Mouse (Mus musculus) bone marrow macrophage, adult 2 months (primary cell): ENCODE measurements around the gene Crhr1. TPM values are rescaled to one million over a fixed set of nuclear protein-coding genes. Genes with fewer than 3 reads are reported as not detected.

Source experiments
- H3K27ac ChIP-seq: 2 replicates; pipeline ENCODE4 v1.5.1; 2012; ENCODE audit warnings: low read depth, low read length; ENCODE audit not compliant: insufficient read depth
- H3K4me1 ChIP-seq: 2 replicates; pipeline ENCODE4 v1.6.1; 2012; ENCODE audit warnings: low read length; ENCODE audit not compliant: control insufficient read depth, insufficient read depth
- H3K4me3 ChIP-seq: 2 replicates; pipeline ENCODE4 v1.5.1; 2012; ENCODE audit warnings: mild to moderate bottlenecking, low read length, moderate library complexity; ENCODE audit not compliant: insufficient read depth
- CTCF ChIP-seq: IDR thresholded peaks from 2 replicates; pipeline ENCODE4 v1.5.1; 2012; ENCODE audit warnings: low read depth, mild to moderate bottlenecking, low read length, moderate library complexity
- POLR2A ChIP-seq: IDR thresholded peaks from 2 replicates; pipeline ENCODE4 v1.6.1; 2012; ENCODE audit warnings: mild to moderate bottlenecking, low read depth, low read length, borderline replicate concordance
- polyA plus RNA-seq: library from polyadenylated mRNA; stranded (reverse); fragments of >200 nt; gene quantifications from 2 replicates; pipeline ENCODE4 v1.2.4, GENCODE M21; 2012; ENCODE audit not compliant: missing spikeins, insufficient read depth, insufficient read length

The Crhr1 gene
- polyA plus RNA-seq, 1 experiment = not detected

GRCm38 (mm10) chr11:104155899-104156298 is 23.2 kb downstream of the Crhr1 start:
- no peak overlapping the region for H3K27ac ChIP-seq
- TF ChIP-seq CTCF = no peak
- no peak for TF ChIP-seq POLR2A
- H3K4me1 ChIP-seq = peaks cover 2% of the 10 kb centered on the region; the same call in 1 of the 2 replicates
- no peak overlapping the region for H3K4me3 ChIP-seq

- TF ChIP-seq CTCF = no peak
- no peak for TF ChIP-seq POLR2A
- Histone ChIP-seq H3K4me1 (peaks cover 2% of the 10 kb centered on the region), H3K27ac (no peak overlapping the region), H3K4me3 (no peak overlapping the region)
Observed at GRCm38 (mm10) chr11:104156391-104156790, 23.7 kb downstream of the Crhr1 start.

GRCm38 (mm10) chr11:104157603-104158259 is 25.1 kb downstream of the Crhr1 start:
- Histone ChIP-seq H3K4me3 (no peak overlapping the region), H3K27ac (no peak overlapping the region), H3K4me1 (no peaks in the 10 kb centered on the region; the same call in 1 of the 2 replicates)
- TF ChIP-seq POLR2A (no peak), CTCF (no peak)

GRCm38 (mm10) chr11:104158260-104158907 is 25.7 kb downstream of the Crhr1 start:
- TF ChIP-seq POLR2A = no peak
- H3K4me1 ChIP-seq = no peaks in the 10 kb centered on the region; the same call in 1 of the 2 replicates

DNA sequence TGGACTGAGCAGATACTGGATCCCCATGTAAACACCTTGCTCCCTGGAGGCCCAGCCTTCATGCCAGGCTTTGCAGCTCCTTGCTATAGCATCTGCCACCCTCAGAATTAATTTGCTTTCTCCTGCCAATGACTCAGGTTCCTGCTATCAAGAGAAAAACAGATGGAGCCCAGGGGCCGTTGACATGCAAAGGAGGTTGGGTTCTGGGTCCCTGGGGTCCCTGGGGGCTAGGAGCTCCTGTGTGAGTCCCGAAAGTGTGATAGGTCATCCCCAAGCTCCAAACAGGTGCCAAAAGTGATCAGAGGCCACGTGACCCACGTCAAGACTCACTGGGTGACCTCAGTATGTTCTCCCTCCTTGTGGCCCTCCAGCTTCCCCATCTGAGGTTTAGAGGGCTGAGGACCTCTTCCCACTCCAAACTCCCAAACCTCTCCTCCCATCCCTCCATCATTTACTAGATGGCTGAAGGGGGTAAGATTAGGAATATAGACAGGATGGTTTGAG is 27.2 kb downstream of the Crhr1 start:
- no peak for TF ChIP-seq POLR2A
- TF ChIP-seq CTCF = no peak

More at GRCm38 (mm10) chr11:104158260-104158907, 25.7 kb downstream of the Crhr1 start:
- no peak overlapping the region for H3K27ac ChIP-seq
- no peak overlapping the region for H3K4me3 ChIP-seq

DNA sequence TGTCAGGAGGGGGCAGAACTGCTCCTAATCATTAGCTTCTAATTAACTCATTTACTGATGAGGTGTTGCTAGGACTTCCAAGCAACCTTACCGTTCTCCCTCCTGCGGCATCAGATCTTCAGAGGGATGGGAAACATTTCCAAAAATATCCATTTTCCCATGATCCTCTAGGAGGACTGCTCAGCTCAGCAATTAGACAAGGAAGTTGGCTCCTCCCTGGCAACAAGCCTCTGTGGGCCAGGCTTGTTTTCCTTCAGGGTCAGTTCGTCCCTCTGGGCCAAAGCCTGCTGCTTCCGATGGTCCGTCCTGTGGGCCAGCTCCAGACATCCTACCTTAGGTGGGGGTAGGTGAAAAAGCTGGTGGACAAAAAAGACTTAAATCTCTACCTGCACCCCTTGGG is 28.5 kb downstream of the Crhr1 start:
- Histone ChIP-seq H3K27ac (no peak overlapping the region), H3K4me1 (no peaks in the 10 kb centered on the region; the same call in 1 of the 2 replicates), H3K4me3 (no peak overlapping the region)
- TF ChIP-seq POLR2A = no peak
- no peak for TF ChIP-seq CTCF

More for the DNA sequence above, 27.2 kb downstream of the Crhr1 start:
- Histone ChIP-seq H3K27ac (no peak overlapping the region), H3K4me3 (no peak overlapping the region), H3K4me1 (no peaks in the 10 kb centered on the region; the same call in 1 of the 2 replicates)

GRCm38 (mm10) chr11:104164257-104164656 is 31.6 kb downstream of the Crhr1 start:
- no peak overlapping the region for H3K4me3 ChIP-seq
- TF ChIP-seq CTCF (no peak), POLR2A (no peak)
- H3K27ac ChIP-seq = no peak overlapping the region
- no peaks in the 10 kb centered on the region; the same call in 1 of the 2 replicates for H3K4me1 ChIP-seq

- TF ChIP-seq CTCF (peak; percentile 85), POLR2A (no peak)
- Histone ChIP-seq H3K27ac (no peak overlapping the region), H3K4me3 (no peak overlapping the region), H3K4me1 (no peaks in the 10 kb centered on the region)
Observed at GRCm38 (mm10) chr11:104171281-104171781, 38.7 kb downstream of the Crhr1 start.

GRCm38 (mm10) chr11:104178893-104179292 is 46.2 kb downstream of the Crhr1 start:
- no peak overlapping the region for H3K4me3 ChIP-seq
- no peaks in the 10 kb centered on the region for H3K4me1 ChIP-seq
- TF ChIP-seq CTCF = no peak
- H3K27ac ChIP-seq = no peak overlapping the region

GRCm38 (mm10) chr11:104179804-104180203 is 47.1 kb downstream of the Crhr1 start:
- TF ChIP-seq POLR2A (no peak), CTCF (no peak)
- Histone ChIP-seq H3K27ac (no peak overlapping the region), H3K4me1 (no peaks in the 10 kb centered on the region), H3K4me3 (no peak overlapping the region)
